Mouse (Mus musculus) adrenal gland, postnatal 10 days (tissue): Measurements from ENCODE around the gene Olfr1507. TPM values are rescaled to one million over a fixed set of nuclear protein-coding genes. Genes with fewer than 3 reads are reported as not detected.

Experiments
- DNase-seq: peaks from one replicate; pipeline ENCODE4 v3.0.0; 2021; ENCODE audit warnings: mixed read lengths
- long read RNA-seq, 2 experiments: library from polyadenylated mRNA; stranded (forward); transcript quantifications; one replicate each; pipeline ENCODE4 v2.0.0; 2021
- total RNA-seq, 2 experiments: library from RNA; stranded (reverse); gene quantifications; 2 replicates each; pipeline ENCODE4 v1.2.3; 2021

Gene Olfr1507
- not detected for total RNA-seq
- long read RNA-seq, experiment 1: 0 reads
- long read RNA-seq, experiment 2: 0 reads

DNA sequence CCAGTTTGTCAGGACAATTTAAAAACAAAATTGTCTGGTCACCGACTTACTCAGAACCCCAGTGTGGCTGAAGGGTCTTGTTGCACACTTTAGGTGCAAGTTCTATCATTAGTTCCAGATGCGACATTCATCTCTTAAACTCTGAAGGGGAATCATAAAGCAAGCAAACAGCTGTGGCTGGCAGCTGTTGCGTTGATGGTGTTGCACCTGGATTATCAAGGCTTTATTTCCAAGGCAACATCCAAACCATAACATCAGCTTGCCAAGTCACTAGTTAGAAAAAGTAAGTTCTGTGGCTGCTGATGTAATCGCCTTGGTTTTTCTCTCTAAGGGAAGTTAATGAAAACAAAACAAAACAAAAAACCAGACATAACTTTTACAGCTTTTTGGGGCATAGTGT lies at the start of gene Olfr1507:
Gene Olfr1507, minus strand, starts transcription at position 234 of the 400 bp plus-strand sequence.
- no peak for DNase-seq

- DNase-seq: no peak
Observed at GRCm38 (mm10) chr14:52533336-52533735, 37.8 kb upstream of the Olfr1507 start.

- DNase-seq: no peak
Observed at GRCm38 (mm10) chr14:52524952-52525351, 29.4 kb upstream of the Olfr1507 start.

DNA sequence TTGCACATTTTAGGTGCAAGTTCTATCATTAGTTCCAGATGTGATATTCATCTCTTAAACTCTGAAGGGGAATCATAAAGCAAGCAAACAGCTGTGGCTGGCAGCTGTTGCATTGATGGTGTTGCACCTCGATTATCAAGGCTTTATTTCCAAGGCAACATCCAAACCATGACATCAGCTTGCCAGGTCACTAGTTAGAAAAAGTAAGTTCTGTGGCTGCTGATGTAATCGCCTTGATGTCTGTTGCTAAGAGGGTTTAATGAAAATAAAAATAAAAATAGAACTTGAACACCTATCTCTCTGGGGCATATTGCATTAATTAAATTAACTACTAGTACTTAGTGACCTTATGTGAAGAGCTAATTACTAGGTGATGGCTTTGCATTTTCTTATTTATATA lies 28.2 kb downstream of the Olfr1507 start, which contains the start of gene Olfr1508:
Gene Olfr1508, minus strand, starts transcription at position 101 of the 400 bp plus-strand sequence.
- no peak for DNase-seq

GRCm38 (mm10) chr14:52465738-52466137 lies 29.8 kb downstream of the Olfr1507 start:
- DNase-seq: no peak

DNA sequence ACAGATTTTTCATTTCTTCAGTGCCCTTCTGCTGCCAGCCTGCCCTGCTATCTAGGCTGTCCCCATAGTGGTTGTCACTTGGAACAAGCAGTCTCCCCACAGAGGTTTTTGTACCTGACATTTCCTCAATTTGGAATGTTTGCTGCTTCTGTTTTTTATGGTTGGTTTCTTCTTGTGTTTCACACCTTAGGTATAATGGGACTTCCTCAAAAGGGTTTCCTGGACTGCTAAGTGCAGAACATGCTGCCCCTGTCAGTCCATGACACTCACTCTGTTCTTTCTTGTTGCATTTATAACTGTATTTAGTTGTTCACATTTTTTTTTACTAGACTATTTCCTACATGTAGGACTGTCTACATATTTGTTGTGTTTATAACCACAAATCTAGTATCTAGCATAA lies 33.6 kb downstream of the Olfr1507 start:
- DNase-seq: no peak

GRCm38 (mm10) chr14:52451138-52451537 lies 44.4 kb downstream of the Olfr1507 start:
- no peak for DNase-seq

DNA sequence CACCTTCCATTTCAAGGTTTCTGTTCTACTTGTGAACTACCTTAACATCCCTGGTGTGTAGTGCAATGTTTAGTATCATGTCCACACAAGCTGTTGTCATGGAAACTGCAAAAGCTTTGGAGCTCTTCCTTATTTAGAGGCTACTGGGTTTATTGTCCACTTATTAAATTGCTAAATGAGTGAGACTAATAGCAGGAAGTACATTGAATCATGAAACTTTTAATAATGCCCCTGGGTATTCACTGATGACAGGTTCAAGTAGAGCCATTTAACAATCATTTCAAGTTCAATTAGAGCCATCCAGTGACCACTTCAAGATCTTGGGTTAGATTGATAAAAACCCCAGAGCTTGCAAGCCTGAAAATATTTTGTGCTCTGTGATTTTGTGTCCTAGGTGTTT lies 52.9 kb downstream of the Olfr1507 start, which contains the start of gene Olfr1509:
Gene Olfr1509, plus strand, starts transcription at position 301 of the 400 bp plus-strand sequence.
- DNase-seq: no peak

Other genes with a start within 250 kb of the Olfr1507 start
- 100 to 1,000 TPM in 1 of 2 experiments, 10 to 100 TPM in 1; 71.0 to 103 TPM for gene Chd8, start 238.0 kb downstream of the Olfr1507 start, total RNA-seq
- 10 to 100 TPM; 41.7 to 52.8 TPM for gene Tox4, start 216.6 kb downstream of the Olfr1507 start, total RNA-seq
- gene Rab2b, start 216.2 kb downstream of the Olfr1507 start, total RNA-seq: 10 to 100 TPM; 26.2 to 29.0 TPM
- gene Mettl3, start 190.6 kb downstream of the Olfr1507 start, total RNA-seq: 10 to 100 TPM; 25.4 to 32.0 TPM
- gene Sall2, start 167.0 kb downstream of the Olfr1507 start, total RNA-seq: 10 to 100 TPM in 1 of 2 experiments, 1 to 10 TPM in 1; 7.2 to 10.1 TPM
- not detected for gene Olfr1513, start 139.3 kb downstream of the Olfr1507 start, total RNA-seq
- gene Olfr1512, start 116.6 kb downstream of the Olfr1507 start, total RNA-seq: not detected
- not detected for gene Olfr1511, start 98.4 kb downstream of the Olfr1507 start, total RNA-seq
- not detected for gene Olfr1510, start 81.4 kb downstream of the Olfr1507 start, total RNA-seq
- not detected for gene Olfr1509, start 52.8 kb downstream of the Olfr1507 start, total RNA-seq
- gene Olfr1508, start 28.3 kb downstream of the Olfr1507 start, total RNA-seq: not detected